Mouse (Mus musculus): Measurements from ENCODE around the gene Paqr3.

The Paqr3 gene

GRCm38 (mm10) chr5:97111207-97111910, at the start of gene Paqr3:
TSS of gene Paqr3 (minus strand) at chr5:97111596.
- DNase-seq = peak; percentile 96

DNA sequence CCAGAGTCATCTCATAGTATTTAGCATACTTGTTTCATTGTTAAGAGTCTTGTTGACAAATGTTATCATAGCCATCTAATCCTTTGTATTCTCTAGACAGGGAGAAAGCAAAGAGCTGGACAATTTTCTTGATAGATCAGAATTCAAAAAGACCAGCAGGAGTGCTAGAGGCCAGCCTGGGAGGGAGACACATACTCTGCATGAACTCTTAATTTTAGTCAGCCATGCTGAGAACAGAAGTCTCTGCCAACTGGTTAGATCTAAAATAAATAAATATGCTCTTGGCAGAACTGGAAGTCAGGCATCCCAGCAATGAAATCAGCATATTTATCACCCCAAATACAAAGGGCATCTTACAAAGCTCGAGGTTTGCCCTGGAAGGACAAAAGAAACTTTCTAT, 43.3 kb upstream of the Paqr3 start:
- no peak for DNase-seq

DNA sequence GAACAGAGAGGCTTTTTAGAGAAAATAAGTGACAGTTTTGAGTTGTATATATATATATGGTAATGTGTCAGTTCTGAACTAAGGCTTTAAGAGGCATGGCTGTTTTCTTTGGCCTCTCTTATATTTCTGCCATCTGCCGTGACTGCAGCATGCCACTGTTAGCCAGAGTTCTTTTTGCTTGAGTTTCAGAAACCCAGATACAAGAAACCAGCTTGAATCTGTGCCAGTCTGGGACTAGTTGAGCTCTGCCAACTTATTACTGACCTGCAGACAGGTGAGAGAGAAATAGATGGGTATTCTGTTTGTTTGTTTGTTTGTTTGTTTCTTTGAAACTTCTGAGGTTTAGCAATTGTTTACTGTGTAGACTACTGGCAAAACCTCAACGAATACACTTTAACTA, 23.9 kb upstream of the Paqr3 start:
- no peak for DNase-seq

DNA sequence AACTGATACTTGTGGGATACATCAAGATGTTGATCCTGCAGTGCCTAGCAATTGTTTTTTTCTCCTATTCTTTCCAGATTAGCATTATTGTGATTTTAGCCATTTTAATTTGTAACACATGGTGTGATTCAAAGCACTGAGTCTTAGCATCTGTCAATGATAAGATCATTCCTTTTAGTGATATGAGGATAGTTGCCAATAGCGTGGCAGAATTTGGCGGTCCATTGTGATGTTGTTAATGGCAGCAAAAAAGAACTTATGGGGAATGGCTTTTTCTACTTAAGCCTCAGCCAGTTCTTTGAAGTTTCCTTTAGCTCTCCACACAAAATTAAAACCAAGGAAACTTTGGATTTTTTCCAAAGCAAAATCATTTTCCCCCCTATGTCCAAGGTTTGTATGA, 18.2 kb upstream of the Paqr3 start:
- DNase-seq = no peak

DNA sequence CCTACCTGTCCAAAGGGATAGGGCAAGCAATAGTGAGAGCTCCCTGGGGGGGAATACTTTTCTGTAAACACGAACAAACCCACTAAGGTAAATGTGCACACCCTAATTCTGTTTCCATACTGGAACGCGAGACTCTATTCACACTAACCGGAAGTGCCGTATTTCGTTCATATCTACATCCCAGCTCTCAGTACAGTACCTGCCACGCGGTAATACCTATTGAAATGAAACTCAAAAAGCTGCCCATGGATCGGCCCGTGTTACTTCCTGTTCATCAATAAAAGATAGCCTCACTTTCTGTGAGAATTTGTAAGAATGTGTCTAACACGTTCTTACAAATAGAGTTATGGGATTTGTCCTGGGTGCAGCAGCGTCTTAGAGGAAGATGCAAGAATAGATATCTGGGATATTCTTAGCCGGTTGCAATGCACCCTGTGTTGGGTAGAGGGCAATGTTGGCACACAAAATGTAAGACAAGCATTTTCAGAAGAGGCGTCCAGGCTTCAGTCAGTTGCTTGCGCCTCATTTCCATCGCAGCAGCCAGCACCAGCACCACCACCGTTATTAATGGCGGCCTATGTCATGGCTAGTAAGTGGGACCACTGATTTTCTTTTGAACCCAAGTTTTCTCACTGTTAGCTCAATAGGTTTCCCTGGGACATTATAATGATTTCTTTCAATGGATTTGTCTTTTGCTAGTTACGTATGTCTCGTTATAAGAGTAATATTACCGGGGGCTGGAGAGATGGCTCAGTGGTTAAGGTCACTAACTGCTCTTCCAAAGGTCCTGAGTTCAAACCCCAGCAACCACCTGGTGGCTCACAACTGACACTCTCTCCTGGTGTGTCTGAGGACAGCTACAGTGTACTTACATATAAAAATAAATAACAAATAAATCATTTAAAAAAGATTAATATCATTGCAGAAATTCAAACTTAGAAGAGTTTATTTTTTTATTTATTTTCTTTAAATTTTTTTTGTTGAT, 17.1 kb upstream of the Paqr3 start:
- peak; percentile 50 for DNase-seq

DNA sequence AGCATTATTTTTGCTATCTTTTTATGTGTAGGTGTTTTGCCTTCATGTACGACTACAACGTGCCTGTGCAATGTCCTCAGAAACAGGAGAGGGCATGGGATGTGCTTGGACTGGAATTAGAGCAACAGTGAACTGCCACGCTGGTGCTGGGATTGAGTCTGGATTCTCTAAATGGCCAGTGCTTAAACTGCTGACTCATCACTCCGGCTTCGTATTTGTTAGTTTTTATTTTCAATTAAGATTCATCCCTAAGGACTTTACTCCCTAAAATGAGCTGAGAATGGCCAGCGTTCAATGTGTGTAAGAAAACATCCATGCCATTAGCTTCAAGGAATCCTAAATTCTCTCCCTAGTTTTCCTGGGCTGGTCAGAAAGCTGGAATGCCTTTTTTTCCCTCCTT, 15.9 kb upstream of the Paqr3 start:
- no peak for DNase-seq

DNA sequence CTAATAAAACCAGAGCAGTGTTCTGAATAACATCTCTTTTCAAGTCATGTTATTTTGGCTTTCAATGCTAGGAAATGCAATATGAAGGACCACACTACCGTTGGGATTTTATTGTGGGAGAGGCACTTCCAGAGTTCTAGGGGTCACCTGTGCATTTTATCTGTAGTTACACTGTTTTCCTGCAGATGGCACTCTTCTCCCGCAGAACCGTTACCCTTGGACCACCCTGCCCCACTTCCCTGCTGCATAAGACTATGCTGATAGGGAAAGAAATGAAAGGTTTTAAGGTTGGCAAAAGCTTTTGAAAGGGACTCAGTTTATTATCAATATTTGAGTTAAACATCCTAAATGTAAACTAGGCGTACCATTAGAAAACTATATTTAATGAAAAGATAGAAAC, 14.6 kb upstream of the Paqr3 start:
- peak; percentile 22 for DNase-seq

- no peak for DNase-seq
These were observed 14.1 kb upstream of the Paqr3 start for GRCm38 (mm10) chr5:97125459-97125970.

- no peak for DNase-seq
These were observed 13.6 kb upstream of the Paqr3 start for GRCm38 (mm10) chr5:97124977-97125376.

- no peak for DNase-seq
These were observed 699 bp downstream of the Paqr3 start for GRCm38 (mm10) chr5:97110697-97111096.

DNA sequence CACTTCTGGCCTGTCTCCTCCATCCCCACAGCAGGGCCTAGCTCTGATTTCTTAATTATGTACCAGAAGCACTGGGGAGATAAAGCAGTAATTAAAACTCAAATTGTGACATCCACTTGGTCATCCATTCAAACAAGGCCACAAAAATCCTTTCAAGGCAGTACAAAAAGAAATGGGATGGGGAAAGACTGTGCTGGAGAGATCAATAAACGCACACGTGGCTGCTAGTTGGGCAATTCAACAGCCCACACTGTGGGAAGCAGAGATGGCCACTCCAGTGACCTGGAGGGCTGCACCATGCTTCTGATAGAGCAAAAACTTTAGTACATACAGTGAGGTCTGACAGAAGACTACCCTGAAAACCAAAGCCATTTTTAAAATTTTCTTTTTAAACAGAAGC, 1.3 kb downstream of the Paqr3 start:
- DNase-seq = no peak

DNA sequence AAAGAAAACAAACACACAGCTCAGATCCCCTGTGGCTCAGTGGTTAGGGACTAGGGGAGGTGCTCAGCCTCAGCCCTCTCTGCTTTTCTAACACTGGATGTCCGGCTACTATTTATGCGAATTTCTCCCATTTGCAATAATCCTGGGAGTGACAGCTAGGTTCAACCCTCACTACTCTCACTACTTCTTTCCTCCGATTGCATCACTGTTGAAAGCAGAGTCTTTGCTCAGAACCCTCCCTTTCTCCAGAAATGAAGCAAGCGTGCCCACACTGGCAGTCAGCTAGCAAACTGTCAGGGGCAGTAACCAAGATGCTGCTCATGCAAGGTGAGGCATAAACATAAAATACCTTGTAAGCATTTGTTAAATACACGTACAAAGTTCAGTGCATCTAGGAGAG, 3.1 kb downstream of the Paqr3 start:
- DNase-seq = no peak

- DNase-seq = no peak
These were observed 11.4 kb downstream of the Paqr3 start for GRCm38 (mm10) chr5:97099954-97100353.

DNA sequence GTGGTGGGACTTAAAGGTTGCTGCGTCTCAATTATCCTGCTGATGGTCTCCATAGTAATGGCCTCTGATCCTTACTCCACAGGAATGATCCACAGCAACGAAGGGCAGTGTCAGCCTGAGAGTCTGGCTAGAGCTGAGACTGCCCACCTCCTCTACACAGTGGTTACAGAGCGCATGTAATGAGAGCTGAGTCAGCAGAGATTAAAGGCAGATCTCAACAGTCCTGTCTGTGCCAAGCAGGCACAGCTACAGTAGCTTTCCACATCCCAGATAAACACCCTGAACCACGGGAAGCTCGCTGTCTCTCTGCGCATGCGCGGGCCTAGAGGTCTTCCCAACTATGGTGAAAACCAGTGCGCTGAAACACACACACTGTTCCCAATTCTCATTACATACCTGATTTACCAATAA, 13.8 kb downstream of the Paqr3 start:
- DNase-seq = no peak

- no peak for DNase-seq
These were observed 16.1 kb downstream of the Paqr3 start for GRCm38 (mm10) chr5:97095335-97095734.

- DNase-seq = no peak
These were observed 18.4 kb downstream of the Paqr3 start for GRCm38 (mm10) chr5:97092970-97093369.

- no peak for DNase-seq
These were observed 21.2 kb downstream of the Paqr3 start for GRCm38 (mm10) chr5:97090034-97090784.

- no peak for DNase-seq
These were observed 22.0 kb downstream of the Paqr3 start for GRCm38 (mm10) chr5:97089426-97089825.

DNA sequence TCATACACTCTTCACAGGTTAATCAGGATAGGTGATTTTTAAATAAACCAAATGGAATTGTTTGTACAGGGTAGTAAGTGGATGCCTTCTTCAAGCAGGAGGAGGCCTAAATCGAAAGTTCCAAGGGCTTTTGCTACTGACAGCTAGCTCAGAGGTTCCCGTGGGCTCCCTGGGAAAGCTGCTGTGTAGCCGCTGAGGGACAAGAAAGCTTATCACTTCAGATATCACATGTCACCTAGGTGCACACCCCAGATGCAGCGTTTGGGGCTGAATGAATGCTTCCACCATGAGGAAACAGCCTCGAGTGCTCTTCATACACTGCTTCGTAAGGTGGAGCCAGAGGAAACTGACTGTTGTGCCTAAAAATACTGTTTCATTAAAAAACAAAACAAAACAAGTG, 23.2 kb downstream of the Paqr3 start:
- DNase-seq = no peak

DNA sequence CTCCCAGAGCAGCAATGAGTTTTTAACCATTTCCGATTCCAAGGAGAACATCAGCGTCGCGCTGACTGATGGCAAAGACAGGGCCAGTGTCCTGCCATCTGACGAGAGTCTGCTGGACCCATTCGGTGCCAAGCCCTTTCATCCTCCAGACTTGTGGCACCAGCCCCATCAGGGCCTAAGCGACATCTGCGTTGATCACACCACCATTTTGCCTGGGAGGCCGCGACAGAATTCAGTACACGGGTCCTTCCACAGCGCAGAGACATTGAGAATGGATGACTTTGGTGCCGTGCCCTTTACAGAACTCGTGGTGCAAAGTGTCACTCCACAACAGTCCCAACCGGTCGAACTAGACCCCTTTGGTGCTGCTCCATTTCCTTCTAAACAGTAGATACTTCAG, 23.6 kb downstream of the Paqr3 start:
- no peak for DNase-seq

DNA sequence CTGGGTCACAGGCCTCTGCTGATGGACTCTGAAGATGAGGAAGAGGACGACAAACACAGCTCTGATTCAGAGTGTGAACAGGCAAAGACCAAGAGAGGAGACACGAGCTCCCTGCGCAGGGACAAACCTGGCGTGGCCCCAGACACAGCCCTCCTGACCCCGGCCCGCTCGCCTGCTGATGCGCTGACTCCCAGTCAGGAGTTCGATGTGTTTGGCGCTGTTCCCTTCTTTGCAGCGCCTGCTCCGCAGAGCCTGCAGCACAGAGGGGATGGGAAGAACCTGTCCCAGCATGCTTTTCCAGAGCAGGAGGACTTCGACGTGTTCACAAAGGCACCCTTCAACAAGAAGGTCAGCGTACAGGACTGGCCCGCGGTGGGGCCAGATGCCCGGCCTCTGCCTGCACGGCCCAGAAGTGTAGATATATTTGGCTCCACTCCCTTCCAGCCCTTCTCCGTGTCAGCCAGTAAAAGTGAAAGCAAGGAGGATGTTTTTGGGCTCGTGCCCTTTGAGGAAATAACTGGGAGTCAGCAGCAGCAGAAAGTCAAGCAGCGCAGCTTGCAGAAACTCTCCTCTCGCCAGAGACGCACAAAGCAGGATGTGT, 24.3 kb downstream of the Paqr3 start:
- DNase-seq = no peak

DNA sequence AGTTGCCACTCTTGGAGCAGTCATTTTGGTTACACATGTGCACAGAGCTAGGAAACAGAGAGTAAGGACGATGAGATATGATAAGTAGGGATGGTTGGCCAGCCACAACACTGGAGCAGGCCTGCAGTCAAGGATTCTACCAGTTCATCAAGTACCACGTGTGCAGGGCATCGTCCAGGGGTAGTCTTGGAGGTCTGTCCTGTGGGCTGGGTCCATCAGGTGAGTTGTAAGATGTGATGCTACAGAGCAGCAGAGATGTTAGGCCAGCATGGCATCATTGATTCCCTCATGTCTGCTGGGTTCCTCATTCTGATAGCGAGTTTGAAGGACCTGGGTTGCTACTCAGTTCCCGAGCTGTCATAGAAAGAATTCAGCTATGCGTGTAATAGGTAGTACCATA, 26.3 kb downstream of the Paqr3 start:
- DNase-seq = no peak

GRCm38 (mm10) chr5:97084541-97084940, 26.9 kb downstream of the Paqr3 start:
- no peak for DNase-seq

All from liver (tissue).